Mouse (Mus musculus): ENCODE data around the gene Skap1.
A peak's percentile ranks its signal among the peaks of the same experiment; 100 is the strongest.

The Skap1 gene

DNA sequence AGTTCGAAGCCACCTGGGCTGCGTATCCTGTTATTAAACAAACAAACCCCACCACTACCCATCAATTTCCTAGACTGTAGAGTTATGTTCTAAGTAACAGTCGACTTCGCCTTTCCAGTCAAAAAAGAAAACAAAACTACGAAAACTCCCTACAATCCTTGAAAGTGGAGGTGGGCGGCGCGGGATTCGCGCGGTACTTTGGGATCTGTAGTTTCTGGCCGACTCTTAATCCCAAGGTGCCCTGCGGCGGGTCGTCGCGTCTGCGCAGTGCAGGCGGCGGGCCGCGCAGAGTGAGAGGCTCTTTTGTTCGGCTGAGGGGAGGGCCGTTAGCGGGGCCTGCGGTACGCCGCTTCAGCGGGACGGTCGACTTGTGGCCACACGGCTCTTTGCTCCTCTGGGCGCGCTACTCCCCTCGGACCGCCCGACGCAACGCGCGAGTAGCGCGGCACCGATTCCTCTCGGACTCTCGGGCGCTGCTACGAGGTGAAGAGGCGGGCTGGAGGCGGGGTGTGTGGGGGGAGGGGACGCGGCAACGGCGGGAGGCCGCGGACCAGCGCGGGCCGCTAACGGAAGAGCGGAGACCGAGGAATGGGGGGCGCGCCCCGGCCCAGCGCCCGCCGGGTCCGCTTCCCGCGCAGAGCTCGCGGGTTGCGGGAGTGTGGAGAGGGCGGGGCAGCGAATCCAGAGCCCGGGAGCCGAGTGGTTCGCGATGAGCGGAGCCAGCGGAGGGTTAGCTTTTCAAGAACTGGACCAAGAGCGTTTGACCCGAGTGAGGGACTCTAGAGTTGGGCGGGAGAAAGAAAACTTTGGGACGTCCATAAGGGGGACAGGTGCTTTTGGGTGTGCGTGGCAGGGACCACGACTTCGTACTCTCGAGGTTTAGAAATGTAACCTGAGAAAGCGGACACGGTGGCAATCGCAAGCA lies 324.7 kb downstream of the Skap1 start, which contains the start of gene Cbx1:
TSS of gene Cbx1 (plus strand) at position 257 of the 925 bp plus-strand sequence.
- peak; percentile 92 for DNase-seq

DNA sequence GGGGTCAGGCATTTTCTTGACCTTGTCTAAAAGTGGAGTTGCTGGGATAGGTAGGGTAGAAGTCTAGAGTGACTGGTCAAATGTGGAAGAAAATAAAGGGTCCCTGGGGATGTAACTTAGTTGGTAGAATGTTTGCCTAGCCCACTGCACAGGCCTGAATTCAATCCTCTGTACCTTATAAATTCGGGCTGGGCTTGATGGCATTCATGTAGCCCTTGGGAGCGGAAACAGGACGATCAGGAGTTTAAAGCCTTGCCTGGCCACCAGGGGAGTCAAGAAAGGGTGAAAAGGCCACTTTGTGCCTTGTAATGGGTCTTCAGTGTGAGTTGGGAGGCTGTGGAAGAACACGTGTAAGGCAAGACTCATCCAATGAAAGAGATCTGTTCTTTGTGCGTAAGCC lies 325.6 kb downstream of the Skap1 start:
- no peak for DNase-seq

DNA sequence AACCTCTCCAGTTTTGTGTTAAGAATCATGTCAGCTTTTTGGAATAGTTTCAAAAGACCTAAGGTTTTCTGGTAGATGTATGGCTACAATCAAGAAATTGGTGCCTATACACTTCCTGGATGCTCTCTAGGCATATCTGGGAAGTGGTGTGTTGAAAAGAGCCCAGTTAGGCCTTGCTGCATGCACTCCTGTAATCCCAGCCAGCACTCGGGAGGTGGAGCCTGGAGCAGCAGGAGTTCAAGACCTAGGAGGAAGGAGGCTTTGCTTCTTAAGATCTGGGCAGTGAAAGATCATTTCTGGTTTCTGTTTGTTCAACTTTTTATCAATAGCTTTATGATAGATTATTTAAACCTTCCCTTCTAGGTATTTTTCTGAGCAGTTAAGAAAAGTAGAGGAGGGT lies 326.3 kb downstream of the Skap1 start:
- no peak for DNase-seq

DNA sequence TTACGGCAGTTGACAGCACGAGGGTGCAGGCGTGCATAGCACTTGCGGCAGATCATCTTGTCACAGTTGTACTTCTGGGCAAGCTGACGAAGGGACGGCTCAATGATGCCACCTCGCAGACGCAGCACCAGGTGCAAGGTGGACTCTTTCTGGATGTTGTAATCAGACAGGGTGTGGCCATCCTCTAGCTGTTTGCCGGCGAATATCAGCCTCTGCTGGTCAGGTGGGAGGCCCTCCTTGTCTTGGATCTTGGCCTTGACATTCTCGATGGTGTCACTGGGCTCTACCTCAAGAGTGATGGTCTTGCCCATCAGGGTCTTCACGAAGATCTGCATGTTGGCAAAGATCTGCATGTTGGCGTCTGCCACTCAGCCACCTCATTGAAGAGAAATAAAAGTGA lies 331.1 kb downstream of the Skap1 start:
- DNase-seq: no peak

DNA sequence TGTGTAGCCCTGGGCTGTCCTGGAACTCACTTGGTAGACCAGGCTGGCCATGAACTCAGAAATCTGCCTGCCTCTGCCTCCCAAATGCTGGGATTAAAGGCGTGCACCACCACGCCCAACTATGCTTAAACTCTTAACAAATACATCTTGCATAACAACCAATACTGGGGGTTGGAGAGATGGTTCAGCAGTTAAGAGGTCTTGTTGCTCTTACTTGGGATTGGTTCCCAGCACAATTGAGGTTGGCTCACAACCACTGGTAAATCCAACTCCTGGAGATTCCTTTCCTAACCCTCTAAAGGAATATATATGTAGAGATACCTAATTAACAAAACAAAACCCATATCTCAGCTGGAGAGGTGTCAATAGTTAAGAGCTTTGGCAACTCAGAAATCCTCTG lies 331.7 kb downstream of the Skap1 start:
- no peak for DNase-seq

- DNase-seq: no peak
These were observed 332.2 kb downstream of the Skap1 start for GRCm38 (mm10) chr11:96796586-96796985.

GRCm38 (mm10) chr11:96799511-96799910 lies 335.1 kb downstream of the Skap1 start:
- no peak for DNase-seq

DNA sequence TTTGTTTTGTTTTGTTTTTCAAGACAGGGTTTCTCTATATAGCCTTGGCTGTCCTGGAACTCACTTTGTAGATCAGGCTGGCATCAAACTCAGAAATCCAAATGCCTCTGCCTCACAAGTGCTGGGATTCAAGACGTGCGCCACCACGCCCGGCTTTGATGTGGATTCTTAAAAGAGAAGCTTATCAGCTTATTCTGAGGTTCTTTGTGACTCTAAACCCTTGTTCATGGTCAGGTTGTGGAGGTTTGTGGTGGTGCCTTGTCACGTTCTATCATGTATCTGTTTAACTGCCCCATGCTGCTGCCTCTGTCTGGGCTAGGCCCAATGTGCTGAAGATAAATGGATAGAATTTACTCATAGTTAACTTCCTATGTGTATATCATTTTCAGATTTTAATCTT lies 341.2 kb downstream of the Skap1 start:
- no peak for DNase-seq

DNA sequence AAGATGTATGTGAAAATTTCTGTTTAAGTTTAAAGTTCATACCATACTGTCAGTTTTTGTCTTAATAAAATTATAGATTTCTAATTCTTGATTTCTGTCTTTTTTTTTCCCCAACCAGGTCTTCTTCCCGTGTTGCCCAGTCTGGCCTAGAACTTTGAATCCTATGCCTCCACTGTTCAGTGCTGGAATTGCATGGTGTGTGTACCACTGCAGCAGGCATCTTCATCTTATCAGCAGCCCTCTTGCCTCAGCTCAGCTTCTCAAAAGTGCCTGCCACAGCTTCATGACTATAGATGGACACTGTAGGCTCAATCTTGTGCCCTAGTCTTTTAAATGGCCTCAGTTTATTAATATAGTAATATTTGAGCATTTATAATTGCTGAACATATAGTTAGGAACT lies 343.7 kb downstream of the Skap1 start:
- no peak for DNase-seq
